Mouse (Mus musculus) A20 (cell line): ENCODE measurements around the gene Insm1.

Experiments
- DNase-seq: peaks from one replicate; pipeline ENCODE4 v3.0.0-alpha.2; 2011; ENCODE audit warnings: low read depth, low spot score

The Insm1 gene

GRCm38 (mm10) chr2:146262215-146262614 lies 40.5 kb downstream of the Insm1 start:
- DNase-seq, result peak; percentile 65

GRCm38 (mm10) chr2:146262966-146263365 lies 41.2 kb downstream of the Insm1 start:
- DNase-seq, result peak; percentile 51

- peak; percentile 94 for DNase-seq
Observed at GRCm38 (mm10) chr2:146265045-146265444, 43.3 kb downstream of the Insm1 start.

GRCm38 (mm10) chr2:146266539-146266938 lies 44.8 kb downstream of the Insm1 start:
- peak; percentile 61 for DNase-seq
